Mouse (Mus musculus): ENCODE measurements around the gene Tas2r143.

DNA sequence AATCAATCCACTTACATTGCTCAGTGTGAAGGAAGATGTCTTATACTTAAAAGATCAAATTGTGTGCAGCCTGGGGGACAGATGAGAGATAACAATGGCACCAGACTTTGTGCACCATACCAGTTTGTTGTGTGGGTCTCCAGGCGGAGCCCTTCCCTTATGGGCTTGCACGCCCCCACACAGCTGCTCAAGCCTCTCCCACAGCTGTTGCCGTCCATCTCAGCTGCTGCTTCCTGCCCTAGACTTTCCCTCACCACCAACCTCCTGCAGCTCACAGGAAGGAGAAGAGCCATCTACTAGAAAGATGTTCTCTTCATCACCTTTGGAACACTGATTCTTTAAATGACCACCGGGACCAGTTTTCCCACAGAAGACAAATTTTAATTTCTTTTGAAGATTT, 14.4 kb upstream of the Tas2r143 start:
- TF ChIP-seq POLR2A (IDR thresholded peaks at IDR 0.05; ENCODE audit: extremely low read depth, insufficient read depth, low read length) (no peak), CTCF (IDR thresholded peaks at IDR 0.05; ENCODE audit: low read depth, low read length) (no peak)

Data from liver, adult 2 months (tissue).